8 mouse cellular contexts compared by ENCODE assay signal in the genomic region with DNA sequence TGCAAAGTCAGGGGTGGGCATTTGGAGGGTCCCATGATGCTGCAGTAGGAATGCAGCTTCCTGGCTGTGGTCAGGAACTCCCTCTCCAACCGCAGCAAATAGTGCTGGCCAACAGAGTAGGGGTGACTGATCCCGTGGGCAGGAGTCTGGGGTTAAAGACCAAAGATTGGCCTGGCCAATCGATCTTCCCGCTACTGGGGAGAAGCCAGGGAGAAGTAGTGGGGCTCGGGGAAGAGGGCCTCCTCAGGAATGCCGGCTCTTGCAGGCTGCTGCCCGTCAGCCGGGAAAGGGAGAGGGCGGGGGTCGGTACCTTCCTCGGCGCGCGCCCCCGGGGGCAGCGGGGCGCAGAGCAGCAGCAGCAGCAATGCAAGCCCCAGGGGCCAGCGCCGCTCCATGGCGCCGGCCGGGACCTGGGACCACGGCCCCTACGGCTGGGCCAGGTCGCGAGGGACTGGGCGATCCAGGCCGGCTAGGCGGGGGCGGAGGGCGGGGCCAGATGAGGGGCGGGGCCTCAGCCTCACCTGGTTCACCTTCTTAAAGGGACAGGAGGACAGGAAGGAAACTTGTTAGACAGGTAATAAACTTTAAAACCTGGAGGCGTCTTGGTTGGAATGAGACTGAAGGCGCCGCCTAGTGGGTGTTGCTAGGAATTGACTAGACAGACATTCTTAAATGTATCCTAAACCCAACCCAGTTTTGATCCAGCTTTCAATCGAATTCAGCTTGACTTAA. TPM values are rescaled to one million over a fixed set of nuclear protein-coding genes. Genes with fewer than 3 reads are reported as not detected.
A peak's percentile ranks its signal among the peaks of the same experiment; 100 is the strongest.
DNase-seq lines count a peak whose midpoint lies in the region; ATAC-seq and TF ChIP-seq lines count a peak whose summit lies in the region.

A gene (minus strand): TSS at position 453 of the 732 bp plus-strand sequence.

- ATAC-seq in forebrain, embryonic 16.5 days, result peak; percentile 61
- peak; percentile 96 for ATAC-seq in intestine, embryonic 16.5 days
- ATAC-seq in liver, embryonic 16.5 days (ENCODE audit: low read depth), result peak; percentile 85
- ATAC-seq in neural tube, embryonic 11.5 days (ENCODE audit: insufficient read depth, low FRiP score, low TSS enrichment), result peak; percentile 72
- ATAC-seq in monocyte, adult 5-6 weeks (replicated peaks; ENCODE audit: insufficient number of reproducible peaks, low FRiP score, low TSS enrichment, poor library complexity, severe bottlenecking), result no peak

- TF ChIP-seq CTCF in CH12.LX (conservative IDR thresholded peaks at IDR 0.05 in 1 of 2, IDR thresholded peaks at IDR 0.05 in 1 of 2; ENCODE audit: low read depth in 2 of 2, low read length in 2 of 2), result peak; percentile 57 to 63

- DNase-seq in A20 (ENCODE audit: low read depth, low spot score) (peak; percentile 52), CH12.LX (ENCODE audit: extremely low read depth) (peak; percentile 31)
- DNase-seq in cerebellum, adult 11-12 months, result peak; percentile 67
- DNase-seq in neural tube, embryonic 11.5 days (ENCODE audit: low spot score), result peak; percentile 56

- no peaks in the 10 kb centered on the region for H3K79me2 ChIP-seq in CH12.LX (replicated peaks; ENCODE audit: control insufficient read depth, extremely low read depth, insufficient read depth, poor library complexity, severe bottlenecking)

- TF ChIP-seq EP300 in CH12.LX (IDR thresholded peaks at IDR 0.05; ENCODE audit: low read length), result no peak

- no peak for TF ChIP-seq POLR2A in CH12.LX (IDR thresholded peaks at IDR 0.05; ENCODE audit: low read depth, low read length)

- peaks cover 0 to 17% of the 10 kb centered on the region in 2 experiments; a peak in 2 of 4 replicates for H3K4me1 ChIP-seq in CH12.LX (ENCODE audit: control insufficient read depth in 1 of 2, insufficient read depth in 2 of 2)
- H3K4me1 ChIP-seq in forebrain, embryonic 16.5 days (replicated peaks; ENCODE audit: control insufficient read depth, insufficient read depth, low read length), result peaks cover 10% of the 10 kb centered on the region
- peaks cover 20% of the 10 kb centered on the region for H3K4me1 ChIP-seq in intestine, embryonic 16.5 days (ENCODE audit: control insufficient read depth, insufficient read depth, low read length)
- no peaks in the 10 kb centered on the region; the same call in 1 of the 2 replicates for H3K4me1 ChIP-seq in liver, embryonic 16.5 days (ENCODE audit: control insufficient read depth, low read depth, low read length)
- H3K4me1 ChIP-seq in neural tube, embryonic 11.5 days (ENCODE audit: control insufficient read depth, insufficient read depth, low read length), result peaks cover 5% of the 10 kb centered on the region; the same call in 1 of the 2 replicates

- in situ Hi-C loops in CH12.LX (cut with MboI; ENCODE audit: low pct_ligation_motif_present, low pct_unique_long_range_greater_than_20kb, low sequenced_read_pairs), result no loop called here

- no peak within 1 kb of the TSS for H3K4me3 ChIP-seq in CH12.LX (replicated peaks in 1 of 3; ENCODE audit: low read depth in 2 of 3, low read length in 2 of 3, poor library complexity in 1 of 3)
- peak within 1 kb of the TSS; percentile 37 for H3K4me3 ChIP-seq in forebrain, embryonic 16.5 days (replicated peaks; ENCODE audit: low read length)
- peak within 1 kb of the TSS; percentile 58 for H3K4me3 ChIP-seq in intestine, embryonic 16.5 days (ENCODE audit: low read length)
- H3K4me3 ChIP-seq in liver, embryonic 16.5 days (ENCODE audit: low read depth, low read length), result peak within 1 kb of the TSS; percentile 58
- peak within 1 kb of the TSS; percentile 45 for H3K4me3 ChIP-seq in neural tube, embryonic 11.5 days (ENCODE audit: low read depth, low read length)

- H3K9me3 ChIP-seq in CH12.LX (replicated peaks; ENCODE audit: low read length), result no peaks in the 10 kb centered on the region
- no peaks in the 10 kb centered on the region for H3K9me3 ChIP-seq in forebrain, embryonic 16.5 days (ENCODE audit: control insufficient read depth, low read length)
- no peaks in the 10 kb centered on the region for H3K9me3 ChIP-seq in intestine, embryonic 16.5 days (ENCODE audit: control insufficient read depth, low read length)
- no peaks in the 10 kb centered on the region for H3K9me3 ChIP-seq in liver, embryonic 16.5 days (replicated peaks; ENCODE audit: control insufficient read depth, low read length)
- H3K9me3 ChIP-seq in neural tube, embryonic 11.5 days (ENCODE audit: control insufficient read depth, low read length), result no peaks in the 10 kb centered on the region

- H3K27me3 ChIP-seq in CH12.LX (replicated peaks), result no peaks in the 10 kb centered on the region
- no peaks in the 10 kb centered on the region; the same call in 1 of the 2 replicates for H3K27me3 ChIP-seq in forebrain, embryonic 16.5 days (replicated peaks; ENCODE audit: control insufficient read depth, insufficient read depth, low read length)
- H3K27me3 ChIP-seq in intestine, embryonic 16.5 days (replicated peaks; ENCODE audit: control insufficient read depth, insufficient read depth, low read length), result no peaks in the 10 kb centered on the region
- no peaks in the 10 kb centered on the region for H3K27me3 ChIP-seq in liver, embryonic 16.5 days (ENCODE audit: control insufficient read depth, insufficient read depth, low read depth, low read length)
- no peaks in the 10 kb centered on the region for H3K27me3 ChIP-seq in neural tube, embryonic 11.5 days (ENCODE audit: control insufficient read depth, insufficient read depth, low read length)

- TF ChIP-seq RAD21 in CH12.LX (IDR thresholded peaks at IDR 0.05; ENCODE audit: low read depth, low read length), result peak; percentile 18

- H3K9ac ChIP-seq in CH12.LX (ENCODE audit: insufficient read depth, low read depth), result no peak within 1 kb of the TSS
- H3K9ac ChIP-seq in forebrain, embryonic 16.5 days (replicated peaks; ENCODE audit: low read depth, low read length), result no peak within 1 kb of the TSS; the same call in 1 of the 2 replicates
- H3K9ac ChIP-seq in intestine, embryonic 16.5 days (ENCODE audit: low read depth, low read length), result peak within 1 kb of the TSS; percentile 73
- H3K9ac ChIP-seq in liver, embryonic 16.5 days (ENCODE audit: low read depth, low read length), result peak within 1 kb of the TSS; percentile 52
- peak within 1 kb of the TSS; percentile 47 for H3K9ac ChIP-seq in neural tube, embryonic 11.5 days (ENCODE audit: low read length)

- no peaks in the 10 kb centered on the region for H3K36me3 ChIP-seq in CH12.LX (replicated peaks in 1 of 2; ENCODE audit: control insufficient read depth in 1 of 2, insufficient read depth in 1 of 2, low read length in 1 of 2)
- no peaks in the 10 kb centered on the region for H3K36me3 ChIP-seq in forebrain, embryonic 16.5 days (ENCODE audit: control insufficient read depth, insufficient read depth)
- H3K36me3 ChIP-seq in intestine, embryonic 16.5 days (ENCODE audit: control insufficient read depth, insufficient read depth, low read length), result no peaks in the 10 kb centered on the region
- no peaks in the 10 kb centered on the region for H3K36me3 ChIP-seq in liver, embryonic 16.5 days (ENCODE audit: control insufficient read depth, insufficient read depth)
- H3K36me3 ChIP-seq in neural tube, embryonic 11.5 days (ENCODE audit: control insufficient read depth, insufficient read depth, low read length), result no peaks in the 10 kb centered on the region

- dilution Hi-C loops in CH12.LX (cut with MboI; ENCODE audit: extremely low pct_ligation_motif_present, extremely low pct_unique_long_range_greater_than_20kb, low sequenced_read_pairs), result no loop called here

- peak within 1 kb of the TSS; percentile 85 for H3K4me2 ChIP-seq in CH12.LX (ENCODE audit: insufficient read depth, low read depth, poor library complexity, severe bottlenecking)
- H3K4me2 ChIP-seq in forebrain, embryonic 16.5 days (ENCODE audit: low read length), result peak within 1 kb of the TSS; percentile 69
- peak within 1 kb of the TSS; percentile 77 for H3K4me2 ChIP-seq in intestine, embryonic 16.5 days (ENCODE audit: low read depth, low read length)
- peak within 1 kb of the TSS; percentile 66 for H3K4me2 ChIP-seq in liver, embryonic 16.5 days (ENCODE audit: low read depth, low read length)
- H3K4me2 ChIP-seq in neural tube, embryonic 11.5 days (ENCODE audit: low read depth), result peak within 1 kb of the TSS; percentile 93

- under 1% methylated on average over 35 of the region's 36 CpGs for WGBS in forebrain, embryonic 16.5 days
- under 1% methylated on average over 35 of the region's 36 CpGs for WGBS in intestine, embryonic 16.5 days
- under 1% methylated on average over 34 of the region's 36 CpGs for WGBS in liver, embryonic 16.5 days (ENCODE audit: insufficient replicate concordance)
- WGBS in neural tube, embryonic 11.5 days, result under 1% methylated on average over 35 of the region's 36 CpGs

- H3K27ac ChIP-seq in CH12.LX (ENCODE audit: insufficient read depth, low read depth), result no peak within 1 kb of the TSS
- no peak within 1 kb of the TSS for H3K27ac ChIP-seq in forebrain, embryonic 16.5 days (ENCODE audit: low read length)
- no peak within 1 kb of the TSS for H3K27ac ChIP-seq in intestine, embryonic 16.5 days (ENCODE audit: low read length)
- peak within 1 kb of the TSS; percentile 87 for H3K27ac ChIP-seq in liver, embryonic 16.5 days (ENCODE audit: low read length)
- H3K27ac ChIP-seq in neural tube, embryonic 11.5 days (ENCODE audit: low read depth, low read length), result no peak within 1 kb of the TSS

TF ChIP-seq in CH12.LX, 34 proteins besides CTCF, POLR2A, EP300 and RAD21:
- TF ChIP-seq SMC3 (IDR thresholded peaks at IDR 0.05; ENCODE audit: low read depth, low read length) (peak; percentile 46), USF1 (IDR thresholded peaks at IDR 0.05; ENCODE audit: low read depth, low read length) (no peak)

RNA-seq across cellular contexts. Expression of the gene that starts here (rescaled TPM):
- total RNA-seq in CH12.LX (2012; rRNA removed) (not detected in 2 replicates), CH12.LX (2014; rRNA removed) (not detected in 2 replicates)
- not detected in 2 replicates for polyA plus RNA-seq in CH12.LX (2012; ENCODE audit: insufficient read length, low read depth)
- polyA plus RNA-seq in forebrain, embryonic 16.5 days (2015; fragmentation: Nextera tagmentation; extraction: Ambion mirVana), result 0.14 and 0.27 TPM in 2 replicates
- polyA plus RNA-seq in intestine, embryonic 16.5 days (2015; fragmentation: Nextera tagmentation; extraction: Ambion mirVana), result 10.0 and 11.3 TPM in 2 replicates
- polyA plus RNA-seq in liver, embryonic 16.5 days (2015; fragmentation: Nextera tagmentation; extraction: Ambion mirVana), result 7.3 and 8.4 TPM in 2 replicates
- 0.82 and 1.1 TPM in 2 replicates for polyA plus RNA-seq in neural tube, embryonic 11.5 days (2014; fragmentation: Nextera tagmentation; extraction: Ambion mirVana)
- 0.29 to 0.43 TPM in 2 of 3 replicates, not detected in the other for total RNA-seq in monocyte, adult 5-6 weeks (2017)

Comparison
In these comparisons a context has a peak if more than half of its experiments do, and no peak if none do; other contexts are left out.
1. Peak in DNase-seq and H3K4me2 ChIP-seq in CH12.LX; RNA of the gene not detected or under 1 TPM.
2. Peak in ATAC-seq, H3K4me3 ChIP-seq and H3K4me2 ChIP-seq in forebrain, embryonic 16.5 days; RNA of the gene not detected or under 1 TPM.
3. H3K4me3 ChIP-seq: peak in intestine, embryonic 16.5 days (single experiment), liver, embryonic 16.5 days (single experiment) and neural tube, embryonic 11.5 days (single experiment); none in CH12.LX (0 of 3).
4. H3K9ac ChIP-seq: peak in intestine, embryonic 16.5 days (single experiment), liver, embryonic 16.5 days (single experiment) and neural tube, embryonic 11.5 days (single experiment); none in CH12.LX (single experiment) and forebrain, embryonic 16.5 days (single experiment).
5. Peak in every context shown above with its lines, with median percentiles within 50 percentile points of each other: DNase-seq and H3K4me2 ChIP-seq.